Mouse (Mus musculus) left cerebral cortex, adult 8-10 months (tissue): Measurements from ENCODE around the gene Fgr. TPM values are rescaled to one million over a fixed set of nuclear protein-coding genes. Genes with fewer than 3 reads are reported as not detected.
A peak's percentile ranks its signal among the peaks of the same experiment; 100 is the strongest.

Experiments used
- DNase-seq, 2 experiments: peaks; one replicate each; pipeline ENCODE4 v3.0.0; 2022; ENCODE audit warnings: low spot score in 2 of 2
- total RNA-seq, 4 experiments: library from RNA; stranded (reverse); gene quantifications; 2 replicates each; pipeline ENCODE4 v1.2.4; 2022

The Fgr gene
- total RNA-seq, 4 experiments from 2014 or later: 0.17 to 1.1 (median 0.82) TPM

- DNase-seq: no peak
Observed at GRCm38 (mm10) chr4:132958741-132959678, 14.9 kb upstream of the Fgr start.

DNA sequence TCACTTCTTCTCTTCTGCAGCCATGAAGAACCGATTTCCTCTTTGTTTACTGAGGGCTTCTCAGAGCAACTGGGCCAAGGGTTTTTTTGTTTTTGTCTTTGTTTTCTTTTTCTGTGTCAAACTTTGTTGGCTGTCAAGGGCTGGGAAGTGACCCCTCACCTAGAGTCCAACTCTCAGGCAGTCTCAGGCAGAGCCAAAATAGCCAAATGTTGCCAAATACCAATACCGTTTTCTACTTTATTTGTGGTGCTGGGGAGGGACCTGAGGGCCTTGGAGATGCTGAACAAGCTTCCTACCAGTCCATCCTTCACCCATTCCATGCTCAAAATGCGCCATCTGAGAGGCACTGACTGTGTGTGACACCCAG, 14.2 kb upstream of the Fgr start:
- no peak for DNase-seq

DNA sequence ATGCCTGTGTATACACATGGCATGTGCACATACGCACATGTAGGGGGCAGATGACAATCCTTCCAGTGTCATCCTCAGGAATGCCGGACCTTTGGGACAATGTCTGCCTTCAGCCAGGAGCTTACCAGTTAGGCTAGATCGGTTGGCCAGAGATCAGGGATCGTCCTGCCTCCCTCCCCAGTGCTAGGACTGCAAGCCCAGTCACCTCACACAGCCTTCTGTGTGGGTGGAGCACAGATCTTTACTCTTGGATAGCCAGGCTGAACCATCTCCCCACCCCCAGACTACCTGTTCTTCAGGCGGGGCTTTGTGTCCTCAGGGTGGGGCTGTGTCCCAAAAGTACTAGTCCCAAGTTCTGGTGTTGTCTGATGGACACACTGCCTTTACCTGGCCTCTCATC, 13.6 kb upstream of the Fgr start:
- no peak for DNase-seq

- no peak for DNase-seq
Observed at GRCm38 (mm10) chr4:132960864-132961639, 12.8 kb upstream of the Fgr start.

DNA sequence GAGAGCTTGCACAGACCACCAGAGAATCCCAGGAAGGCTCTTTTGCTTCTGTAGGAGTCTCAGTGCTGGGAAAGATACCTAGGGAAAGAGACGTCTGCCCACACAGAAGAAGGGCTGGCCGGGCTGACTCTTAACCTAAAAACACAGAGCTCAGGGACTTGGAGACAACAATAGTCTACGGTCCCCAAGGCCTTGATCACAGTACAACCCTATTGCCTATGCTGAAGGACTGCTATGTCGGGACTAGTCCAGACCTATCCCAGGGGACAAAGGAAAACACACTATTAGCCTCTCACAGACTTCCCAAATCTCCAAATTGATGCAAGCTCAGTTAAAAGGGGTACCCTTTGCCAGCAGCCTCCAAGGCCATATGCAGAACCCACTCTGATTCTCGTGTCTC, 12.0 kb upstream of the Fgr start:
- no peak for DNase-seq

DNA sequence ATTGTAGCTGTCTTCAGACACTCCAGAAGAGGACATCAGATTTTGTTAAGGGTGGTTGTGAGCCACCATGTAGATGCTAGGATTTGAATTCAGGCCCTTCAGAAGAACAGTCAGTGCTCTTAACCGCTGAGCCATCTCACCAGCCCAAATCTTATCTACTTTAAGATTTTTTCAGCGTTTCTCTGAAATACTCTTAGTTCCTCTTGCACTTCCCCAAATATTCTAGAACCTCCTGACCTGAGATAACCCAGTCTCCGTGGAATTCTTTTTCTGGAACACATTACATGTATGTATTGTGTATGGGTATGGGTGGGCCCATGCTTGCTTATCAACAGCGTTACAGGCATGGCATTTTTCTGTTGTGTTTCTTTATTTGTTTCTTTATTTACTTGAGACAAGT, 11.3 kb upstream of the Fgr start:
- no peak for DNase-seq

- DNase-seq: no peak
Observed at GRCm38 (mm10) chr4:132963436-132963835, 10.5 kb upstream of the Fgr start.

GRCm38 (mm10) chr4:132964064-132964463, 9.8 kb upstream of the Fgr start:
- DNase-seq: no peak

GRCm38 (mm10) chr4:132964473-132964872, 9.4 kb upstream of the Fgr start:
- DNase-seq: no peak

DNA sequence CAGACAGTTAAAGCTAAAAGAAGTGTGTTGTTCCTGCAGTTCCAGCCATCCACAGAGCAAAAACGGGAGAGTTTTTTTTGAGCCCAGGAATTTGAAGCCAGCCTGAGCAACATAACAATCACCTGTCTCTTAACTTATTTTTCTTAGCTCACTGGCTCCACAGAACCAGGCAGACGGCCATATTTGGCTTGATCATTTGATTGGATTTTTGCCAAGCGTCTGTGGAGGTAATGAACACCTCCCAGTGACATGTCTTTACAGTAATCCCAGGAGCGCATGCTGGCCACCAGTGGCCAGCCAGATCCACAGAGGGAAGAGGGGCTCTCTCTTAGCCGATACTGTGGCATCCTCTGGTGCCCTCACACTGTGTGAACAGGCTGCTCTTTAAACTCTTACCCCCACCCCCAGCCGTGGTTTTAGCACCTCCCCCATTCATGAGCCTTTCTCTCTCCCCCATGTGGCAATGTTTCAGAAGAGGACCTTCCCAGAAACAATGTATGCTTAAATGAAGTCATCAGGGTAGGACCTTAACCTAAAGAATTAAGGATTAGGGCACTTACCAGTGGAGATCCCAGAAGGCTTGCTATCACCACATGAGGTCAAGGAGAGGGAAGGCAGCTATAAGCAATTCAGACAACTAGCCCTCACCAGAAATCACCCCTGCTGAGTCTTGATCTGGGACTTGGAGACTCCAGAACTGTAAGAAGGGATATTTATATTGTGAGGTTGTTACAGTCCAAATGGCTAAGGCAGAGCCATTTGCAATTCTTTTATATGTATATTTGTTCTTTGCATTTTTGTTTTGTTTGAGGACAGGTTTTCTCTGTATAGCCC, 5.6 kb upstream of the Fgr start:
- DNase-seq: no peak

DNA sequence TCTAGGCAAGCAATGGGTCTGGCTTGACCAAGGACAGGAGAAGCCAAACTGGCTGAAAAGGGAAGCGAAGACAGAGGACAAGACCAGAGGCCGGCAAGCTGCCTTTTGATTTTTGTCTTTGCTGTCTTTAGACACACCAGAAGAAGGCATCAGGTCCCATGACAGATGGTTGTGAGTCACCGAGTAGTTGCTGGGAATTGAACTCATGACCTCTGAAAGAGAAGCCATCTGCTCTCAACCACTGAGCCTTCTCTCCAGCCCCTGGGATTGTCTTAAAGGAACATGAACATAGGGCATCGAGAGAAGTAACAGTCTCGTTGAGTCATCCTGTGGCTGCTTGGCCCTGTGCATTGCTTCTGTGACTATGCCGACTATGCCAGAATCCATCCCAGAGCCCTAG, 2.3 kb upstream of the Fgr start:
- no peak for DNase-seq

DNA sequence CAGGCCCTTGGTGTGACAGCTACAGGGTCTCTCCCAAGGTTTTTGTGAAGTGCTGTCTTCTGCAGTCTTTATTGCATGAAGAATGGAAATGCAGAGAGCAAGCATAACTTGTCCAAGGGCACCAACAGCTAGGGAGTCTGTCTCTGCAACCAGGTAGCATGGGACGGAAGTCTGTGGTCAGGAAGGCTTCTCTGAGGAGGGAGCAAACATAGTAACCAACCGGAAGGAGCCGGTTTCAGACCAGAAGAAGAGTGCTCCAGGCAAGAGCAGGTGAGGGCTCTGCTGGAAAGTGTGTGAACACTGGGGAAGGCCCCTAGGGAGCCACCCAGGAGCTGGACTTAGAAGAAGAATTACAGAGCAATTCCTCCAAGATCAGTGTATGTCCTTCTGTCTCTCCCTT, 1.8 kb upstream of the Fgr start:
- DNase-seq: no peak

DNA sequence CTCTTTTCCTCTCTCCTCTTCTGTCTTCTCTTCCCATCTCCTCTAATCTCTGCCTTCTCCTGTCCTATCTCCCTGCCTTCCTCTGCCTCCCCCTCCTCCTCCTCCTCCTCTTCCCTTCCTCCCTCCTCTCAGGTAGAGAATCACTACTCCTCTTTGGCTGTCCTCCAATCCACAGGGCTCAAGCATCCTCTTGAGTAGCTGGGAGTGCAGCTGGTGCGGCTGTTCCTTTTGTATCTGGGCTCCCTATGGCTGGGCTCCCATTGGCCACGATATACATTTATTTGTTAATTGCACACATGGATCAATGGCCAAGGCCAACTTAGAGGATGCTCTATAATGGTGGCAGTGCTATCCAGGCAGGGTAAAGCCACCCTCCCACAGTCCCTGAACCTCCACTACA, 1.3 kb upstream of the Fgr start:
- no peak for DNase-seq

DNA sequence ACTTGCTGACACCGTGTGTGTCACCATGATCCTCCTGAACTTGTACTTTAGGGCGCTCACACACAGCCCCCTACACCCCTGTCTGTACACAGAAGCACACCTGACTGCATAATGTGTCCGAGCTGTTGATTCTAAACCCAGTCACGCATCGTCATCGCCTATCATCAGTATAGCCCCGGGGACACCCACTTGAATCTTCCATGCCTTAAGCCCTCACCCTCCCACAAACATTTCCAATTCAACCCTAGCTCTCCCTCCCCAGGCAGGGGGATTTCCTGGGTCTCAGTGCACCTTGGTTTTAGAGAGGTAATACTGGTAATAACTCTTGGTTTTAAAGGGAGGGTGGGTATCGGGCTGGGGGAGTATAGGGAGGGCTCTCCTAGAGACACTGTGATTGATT, 709 bp upstream of the Fgr start:
- DNase-seq: no peak

GRCm38 (mm10) chr4:132974904-132975303, 1.0 kb downstream of the Fgr start:
- DNase-seq: peak; percentile 13 to 52

- DNase-seq: no peak
Observed at GRCm38 (mm10) chr4:132975791-132976190, 1.9 kb downstream of the Fgr start.

GRCm38 (mm10) chr4:132976729-132977128, 2.8 kb downstream of the Fgr start:
- no peak for DNase-seq

GRCm38 (mm10) chr4:132977597-132977996, 3.7 kb downstream of the Fgr start:
- DNase-seq: no peak

DNA sequence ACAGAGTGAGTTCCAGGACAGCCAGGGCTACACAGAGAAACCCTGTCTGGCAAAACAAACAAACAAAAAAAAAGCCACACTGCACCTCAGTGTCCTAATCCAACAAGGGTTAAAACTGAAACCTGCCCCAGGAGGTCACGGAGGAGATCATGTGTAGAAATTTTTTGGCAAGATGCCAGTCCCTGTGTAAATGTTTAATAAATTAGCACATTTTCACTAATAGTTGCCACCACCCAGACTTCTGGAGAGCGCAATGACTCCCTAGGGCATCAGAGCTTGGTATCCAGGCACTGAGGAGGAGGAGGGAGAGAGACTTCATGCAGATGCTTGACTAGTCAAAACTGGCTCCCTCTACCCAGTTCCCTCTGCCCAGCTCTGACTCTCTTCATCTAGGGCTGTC, 5.3 kb downstream of the Fgr start:
- DNase-seq: no peak

GRCm38 (mm10) chr4:132981621-132982020, 7.7 kb downstream of the Fgr start:
- no peak for DNase-seq

GRCm38 (mm10) chr4:132982999-132983398, 9.1 kb downstream of the Fgr start:
- DNase-seq: no peak
